Mouse (Mus musculus) hindbrain, postnatal 0 days (tissue): ENCODE measurements around the gene Pitpnm1. TPM values are rescaled to one million over a fixed set of nuclear protein-coding genes. Genes with fewer than 3 reads are reported as not detected.
A peak's percentile ranks its signal among the peaks of the same experiment; 100 is the strongest.

ENCODE experiments used
- ATAC-seq: fragments of 200-750 bp; cut with Nextera tagmentation; 2 replicates; pipeline ENCODE4 v1.8.0; 2017; ENCODE audit warnings: mild to moderate bottlenecking, moderate TSS enrichment, moderate library complexity
- DNase-seq: peaks from one replicate; pipeline ENCODE4 v3.0.0-alpha.2; 2015; ENCODE audit warnings: low spot score
- H3K27ac ChIP-seq: fragments of 300-500 bp; sonication (generic); 2 replicates; pipeline ENCODE4 v1.5.1; 2014; ENCODE audit warnings: mild to moderate bottlenecking
- H3K27me3 ChIP-seq: fragments of 300-500 bp; sonication (generic); 2 replicates; pipeline ENCODE4 v1.6.1; 2014; ENCODE audit warnings: low read length, mixed read lengths; ENCODE audit not compliant: insufficient read depth
- H3K36me3 ChIP-seq: fragments of 300-500 bp; sonication (generic); 2 replicates; pipeline ENCODE4 v1.6.1; 2014; ENCODE audit warnings: low read length, mixed read lengths; ENCODE audit not compliant: insufficient read depth
- H3K4me1 ChIP-seq: fragments of 300-500 bp; sonication (generic); 2 replicates; pipeline ENCODE4 v1.6.1; 2014; ENCODE audit warnings: antibody characterized with exemption, low read length, mixed read lengths; ENCODE audit not compliant: insufficient read depth
- H3K4me2 ChIP-seq: fragments of 300-500 bp; sonication (generic); 2 replicates; pipeline ENCODE4 v1.6.1; 2014; ENCODE audit warnings: low read depth, mild to moderate bottlenecking, low read length, moderate library complexity, mixed read lengths
- H3K4me3 ChIP-seq: fragments of 300-500 bp; sonication (generic); 2 replicates; pipeline ENCODE4 v1.5.1; 2014; ENCODE audit warnings: low read length
- H3K9ac ChIP-seq: fragments of 300-500 bp; sonication (generic); replicated peaks from 2 replicates; pipeline ENCODE4 v1.6.1; 2014; ENCODE audit warnings: mild to moderate bottlenecking, low read length, moderate library complexity, mixed read lengths
- H3K9me3 ChIP-seq: fragments of 300-500 bp; sonication (generic); 2 replicates; pipeline ENCODE4 v1.6.1; 2016; ENCODE audit warnings: low read length, mixed read lengths
- CTCF ChIP-seq: IDR thresholded peaks from 2 replicates; pipeline ENCODE4 v1.5.1; 2016; ENCODE audit warnings: antibody characterized with exemption, control low read depth, low read depth
- WGBS: fragments of 180-500 bp; shearing (Covaris S2); extraction: QIAGEN DNeasy Blood & Tissue Kit; methylation state at CpG from one replicate; pipeline ENCODE4 v1.1.7; 2014; 5-methylcytosine and 5-hydroxymethylcytosine counted together
- polyA plus RNA-seq: library from polyadenylated mRNA; unstranded; fragments of >200 nt; fragmentation: Nextera tagmentation; extraction: Ambion mirVana; gene quantifications from 2 replicates; pipeline ENCODE4 v1.2.1, GENCODE M21; 2015
- total RNA-seq: library from RNA; depleted of rRNA; stranded (reverse); fragments of >200 nt; gene quantifications from 2 replicates; pipeline ENCODE4 v1.2.3, GENCODE M21; 2014; rRNA removed

Pitpnm1 gene
- total and polyA plus RNA-seq, 2 experiments from 2014 or later: 91.9 to 142 TPM

DNA sequence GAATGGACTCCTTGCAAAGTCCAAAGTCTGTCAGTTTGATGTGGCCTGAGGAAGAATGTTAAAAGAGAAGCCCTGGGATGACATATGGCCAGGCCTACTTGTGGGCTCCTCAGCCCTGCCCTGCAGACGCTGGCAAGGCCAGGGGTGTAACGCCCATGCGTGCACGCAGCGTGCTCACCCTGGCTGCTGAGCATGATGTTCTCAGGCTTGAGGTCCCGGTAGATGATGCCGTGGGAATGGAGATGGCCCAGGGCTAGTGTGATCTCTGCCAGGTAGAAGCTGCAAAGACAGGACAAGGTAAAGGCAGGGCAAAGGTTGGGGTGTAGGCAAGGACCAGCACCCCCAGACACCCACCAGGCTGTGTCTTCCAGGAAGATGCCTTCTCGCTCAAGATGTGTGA lies 59.3 kb downstream of the Pitpnm1 start:
- Histone ChIP-seq H3K4me2 (no peak overlapping the region), H3K9ac (no peak overlapping the region), H3K9me3 (no peaks in the 10 kb centered on the region), H3K36me3 (peaks cover 34% of the 10 kb centered on the region), H3K27ac (no peak overlapping the region), H3K4me1 (peaks cover 7% of the 10 kb centered on the region; the same call in 1 of the 2 replicates), H3K4me3 (no peak overlapping the region), H3K27me3 (no peaks in the 10 kb centered on the region)
- no peak for ATAC-seq
- TF ChIP-seq CTCF: no peak
- WGBS: 97% methylated on average over 8 of the region's 8 CpGs
- DNase-seq: no peak

DNA sequence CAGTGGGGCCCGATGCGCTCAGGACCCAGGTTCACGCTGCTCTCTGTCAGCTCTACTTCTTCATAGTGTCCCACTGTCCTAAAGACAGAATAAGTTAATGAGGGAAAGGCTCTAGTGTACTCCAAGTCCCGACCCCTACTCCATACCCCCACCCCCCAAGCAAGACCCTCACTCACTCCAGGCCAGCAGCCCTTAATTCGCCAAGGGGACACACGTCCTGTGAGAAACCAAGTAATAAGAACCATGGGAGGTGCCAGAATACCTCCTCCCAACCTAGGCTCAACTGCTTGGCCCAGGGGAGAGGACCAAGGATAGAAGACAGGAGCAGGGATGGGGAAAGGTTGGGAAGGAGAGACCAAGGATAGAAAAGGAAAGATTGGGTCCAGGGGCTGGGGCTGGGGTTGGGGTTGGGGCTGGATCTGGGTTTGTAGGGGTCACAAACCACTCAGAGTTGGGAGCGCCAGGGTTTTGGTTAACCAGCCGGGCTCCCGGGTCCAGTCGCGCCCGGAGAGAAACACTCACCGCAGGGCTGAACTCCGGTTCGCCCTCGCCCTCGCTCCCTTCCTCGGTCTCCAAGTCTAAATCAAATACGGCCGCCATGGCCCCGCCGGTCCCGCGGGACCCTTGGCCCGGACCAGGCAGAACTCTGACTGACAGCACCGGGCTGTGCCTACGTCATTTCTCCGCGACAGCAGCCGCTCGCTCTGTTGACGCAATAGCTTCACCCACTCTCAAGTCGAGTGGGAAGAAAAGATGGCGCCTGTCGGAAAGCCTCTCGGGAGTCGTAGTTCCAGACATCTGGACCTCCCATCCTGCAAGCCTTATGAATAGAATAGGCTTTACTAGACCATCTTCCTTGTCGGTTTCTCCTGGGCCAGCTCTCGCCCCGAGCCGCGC lies 63.1 kb downstream of the Pitpnm1 start, which contains the start of gene Rps6kb2:
Gene Rps6kb2, minus strand, starts transcription at position 709 of the 897 bp plus-strand sequence.
- Histone ChIP-seq H3K27me3 (no peaks in the 10 kb centered on the region), H3K36me3 (peaks cover 27% of the 10 kb centered on the region), H3K9ac (peak within 1 kb of the TSS; percentile 76), H3K9me3 (no peaks in the 10 kb centered on the region), H3K4me1 (peaks cover 7% of the 10 kb centered on the region; the same call in 1 of the 2 replicates), H3K4me2 (peak within 1 kb of the TSS; percentile 91), H3K27ac (peak within 1 kb of the TSS; percentile 85), H3K4me3 (peak within 1 kb of the TSS; percentile 71)
- DNase-seq (peak; percentile 99), ATAC-seq (peak; percentile 94)
- 7% methylated on average over 41 of the region's 42 CpGs for WGBS
- no peak for TF ChIP-seq CTCF

DNA sequence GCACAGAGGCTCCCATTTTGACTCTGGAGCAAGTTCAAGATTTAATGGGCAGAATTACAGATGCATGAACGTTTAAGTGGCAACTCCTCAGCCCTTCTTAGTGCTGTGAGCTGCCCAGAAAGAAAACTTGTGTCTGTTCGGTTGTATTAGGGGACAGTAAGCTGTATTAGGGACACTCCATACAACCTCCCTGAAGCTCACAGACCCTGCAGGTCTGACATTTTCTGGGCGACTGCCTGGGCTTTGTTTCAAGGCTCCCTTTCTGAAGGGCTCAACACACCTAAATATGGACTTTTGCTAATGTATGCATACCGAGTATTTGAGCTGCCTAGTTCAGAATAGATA lies 63.7 kb downstream of the Pitpnm1 start:
- TF ChIP-seq CTCF: no peak
- H3K9ac ChIP-seq: peak overlapping the region; percentile 76
- H3K4me2 ChIP-seq: peak overlapping the region; percentile 91
- DNase-seq (no peak), ATAC-seq (peak; percentile 43)
- H3K4me3 ChIP-seq: peak overlapping the region; percentile 71
- H3K9me3 ChIP-seq: no peaks in the 10 kb centered on the region
- WGBS: 30% methylated on average over 4 of the region's 4 CpGs
- H3K27ac ChIP-seq: peak overlapping the region; percentile 85
- peaks cover 7% of the 10 kb centered on the region; the same call in 1 of the 2 replicates for H3K4me1 ChIP-seq
- H3K36me3 ChIP-seq: peaks cover 21% of the 10 kb centered on the region
- H3K27me3 ChIP-seq: no peaks in the 10 kb centered on the region

Other genes with a start within 250 kb of the Pitpnm1 start
Only the 30 nearest of the 34 such genes appear.
- 2.2 and 3.0 TPM in 2 replicates for gene Aldh3b1, start 170.2 kb upstream of the Pitpnm1 start, total RNA-seq
- 3.5 and 4.3 TPM in 2 replicates for gene Aldh3b1, start 170.2 kb upstream of the Pitpnm1 start, polyA plus RNA-seq
- gene Unc93b1, start 164.8 kb upstream of the Pitpnm1 start, total RNA-seq: 12.8 and 19.9 TPM in 2 replicates
- 15.3 and 16.3 TPM in 2 replicates for gene Unc93b1, start 164.8 kb upstream of the Pitpnm1 start, polyA plus RNA-seq
- not detected in 2 replicates for gene Aldh3b3, start 141.4 kb upstream of the Pitpnm1 start, total RNA-seq
- not detected in 2 replicates for gene Aldh3b3, start 141.4 kb upstream of the Pitpnm1 start, polyA plus RNA-seq
- gene Aldh3b2, start 127.7 kb upstream of the Pitpnm1 start, total RNA-seq: 0.32 and 1.1 TPM in 2 replicates
- gene Aldh3b2, start 127.7 kb upstream of the Pitpnm1 start, polyA plus RNA-seq: 0.95 and 1.4 TPM in 2 replicates
- 3.3 and 7.3 TPM in 2 replicates for gene Acy3, start 113.4 kb upstream of the Pitpnm1 start, total RNA-seq
- gene Acy3, start 113.4 kb upstream of the Pitpnm1 start, polyA plus RNA-seq: 2.8 and 3.5 TPM in 2 replicates
- not detected in 2 replicates for gene Tbx10, start 107.2 kb upstream of the Pitpnm1 start, total RNA-seq
- 0.36 and 0.39 TPM in 2 replicates for gene Tbx10, start 107.2 kb upstream of the Pitpnm1 start, polyA plus RNA-seq
- gene Nudt8, start 99.4 kb upstream of the Pitpnm1 start, total RNA-seq: 23.5 and 29.1 TPM in 2 replicates
- gene Nudt8, start 99.4 kb upstream of the Pitpnm1 start, polyA plus RNA-seq: 25.9 and 26.0 TPM in 2 replicates
- 2.5 and 3.5 TPM in 2 replicates for gene Gm49405, start 99.4 kb upstream of the Pitpnm1 start, total RNA-seq
- gene Gm49405, start 99.4 kb upstream of the Pitpnm1 start, polyA plus RNA-seq: 2.1 and 2.2 TPM in 2 replicates
- gene Doc2g, start 96.7 kb upstream of the Pitpnm1 start, total RNA-seq: 3.7 and 3.9 TPM in 2 replicates
- 3.5 and 3.7 TPM in 2 replicates for gene Doc2g, start 96.7 kb upstream of the Pitpnm1 start, polyA plus RNA-seq
- gene Ndufv1, start 87.2 kb upstream of the Pitpnm1 start, total RNA-seq: 160 and 203 TPM in 2 replicates
- gene Ndufv1, start 87.2 kb upstream of the Pitpnm1 start, polyA plus RNA-seq: 285 and 291 TPM in 2 replicates
- gene Gstp1, start 62.0 kb upstream of the Pitpnm1 start, total RNA-seq: 317 and 335 TPM in 2 replicates
- gene Gstp1, start 62.0 kb upstream of the Pitpnm1 start, polyA plus RNA-seq: 575 and 599 TPM in 2 replicates
- 0.52 TPM in 1 of 2 replicates, not detected in the other for gene Gstp2, start 54.0 kb upstream of the Pitpnm1 start, total RNA-seq
- 2.2 and 3.0 TPM in 2 replicates for gene Gstp2, start 54.0 kb upstream of the Pitpnm1 start, polyA plus RNA-seq
- gene Gstp3, start 40.4 kb upstream of the Pitpnm1 start, total RNA-seq: not detected in 2 replicates
- not detected in 2 replicates for gene Gstp3, start 40.4 kb upstream of the Pitpnm1 start, polyA plus RNA-seq
- not detected in 2 replicates for gene Cabp2, start 18.4 kb upstream of the Pitpnm1 start, total RNA-seq
- gene Cabp2, start 18.4 kb upstream of the Pitpnm1 start, polyA plus RNA-seq: not detected in 2 replicates
- gene Cdk2ap2, start 2.8 kb upstream of the Pitpnm1 start, total RNA-seq: 49.4 and 57.5 TPM in 2 replicates
- gene Cdk2ap2, start 2.8 kb upstream of the Pitpnm1 start, polyA plus RNA-seq: 63.9 and 64.6 TPM in 2 replicates
- gene Aip, start 25.9 kb downstream of the Pitpnm1 start, total RNA-seq: 33.4 and 38.2 TPM in 2 replicates
- gene Aip, start 25.9 kb downstream of the Pitpnm1 start, polyA plus RNA-seq: 89.4 and 94.3 TPM in 2 replicates
- gene Gpr152, start 39.8 kb downstream of the Pitpnm1 start, total RNA-seq: 0.37 TPM in 1 of 2 replicates, not detected in the other
- gene Gpr152, start 39.8 kb downstream of the Pitpnm1 start, polyA plus RNA-seq: 0.05 TPM in 1 of 2 replicates, not detected in the other
- gene Cabp4, start 44.0 kb downstream of the Pitpnm1 start, total RNA-seq: not detected in 2 replicates
- 0.29 and 0.51 TPM in 2 replicates for gene Cabp4, start 44.0 kb downstream of the Pitpnm1 start, polyA plus RNA-seq
- 71.5 and 137 TPM in 2 replicates for gene Coro1b, start 48.6 kb downstream of the Pitpnm1 start, total RNA-seq
- 90.7 and 114 TPM in 2 replicates for gene Coro1b, start 48.6 kb downstream of the Pitpnm1 start, polyA plus RNA-seq
- gene Ptprcap, start 53.6 kb downstream of the Pitpnm1 start, total RNA-seq: 1.0 TPM in 1 of 2 replicates, not detected in the other
- 0.40 and 0.44 TPM in 2 replicates for gene Ptprcap, start 53.6 kb downstream of the Pitpnm1 start, polyA plus RNA-seq
- gene Rps6kb2, start 63.4 kb downstream of the Pitpnm1 start, total RNA-seq: 17.6 and 24.7 TPM in 2 replicates
- gene Rps6kb2, start 63.4 kb downstream of the Pitpnm1 start, polyA plus RNA-seq: 49.6 and 56.5 TPM in 2 replicates
- 5.5 and 8.3 TPM in 2 replicates for gene Carns1, start 75.5 kb downstream of the Pitpnm1 start, total RNA-seq
- 7.1 and 7.5 TPM in 2 replicates for gene Carns1, start 75.5 kb downstream of the Pitpnm1 start, polyA plus RNA-seq
- 2.7 and 3.8 TPM in 2 replicates for gene Tbc1d10c, start 91.3 kb downstream of the Pitpnm1 start, total RNA-seq
- 0.95 and 1.4 TPM in 2 replicates for gene Tbc1d10c, start 91.3 kb downstream of the Pitpnm1 start, polyA plus RNA-seq
- 502 and 597 TPM in 2 replicates for gene Ppp1ca, start 92.1 kb downstream of the Pitpnm1 start, total RNA-seq
- gene Ppp1ca, start 92.1 kb downstream of the Pitpnm1 start, polyA plus RNA-seq: 564 and 571 TPM in 2 replicates
- 15.8 and 25.8 TPM in 2 replicates for gene Rad9a, start 101.7 kb downstream of the Pitpnm1 start, total RNA-seq
- gene Rad9a, start 101.7 kb downstream of the Pitpnm1 start, polyA plus RNA-seq: 13.7 and 14.6 TPM in 2 replicates
- 0.42 and 3.8 TPM in 2 replicates for gene Clcf1, start 114.2 kb downstream of the Pitpnm1 start, total RNA-seq
- gene Clcf1, start 114.2 kb downstream of the Pitpnm1 start, polyA plus RNA-seq: 0.83 TPM in 2 replicates
- not detected in 2 replicates for gene AC109138.7, start 114.4 kb downstream of the Pitpnm1 start, total RNA-seq
- gene AC109138.7, start 114.4 kb downstream of the Pitpnm1 start, polyA plus RNA-seq: not detected in 2 replicates
- 28.1 and 28.7 TPM in 2 replicates for gene Pold4, start 131.9 kb downstream of the Pitpnm1 start, total RNA-seq
- gene Pold4, start 131.9 kb downstream of the Pitpnm1 start, polyA plus RNA-seq: 24.5 and 26.2 TPM in 2 replicates
- gene Ssh3, start 169.2 kb downstream of the Pitpnm1 start, total RNA-seq: 64.6 and 69.6 TPM in 2 replicates
- gene Ssh3, start 169.2 kb downstream of the Pitpnm1 start, polyA plus RNA-seq: 18.9 and 21.8 TPM in 2 replicates
- gene Ankrd13d, start 183.1 kb downstream of the Pitpnm1 start, total RNA-seq: 97.2 and 121 TPM in 2 replicates
- 70.9 and 71.5 TPM in 2 replicates for gene Ankrd13d, start 183.1 kb downstream of the Pitpnm1 start, polyA plus RNA-seq